Mouse (Mus musculus) neutrophil, adult 5-6 weeks (primary cell): ENCODE data around the gene Olfr1457. TPM values are rescaled to one million over a fixed set of nuclear protein-coding genes. Genes with fewer than 3 reads are reported as not detected.

ENCODE experiments used
- ATAC-seq: fragments of 151-379, 151-347 bp; 2 replicates; pipeline ENCODE4 v1.8.0; 2017; ENCODE audit warnings: mild to moderate bottlenecking, moderate TSS enrichment; ENCODE audit not compliant: insufficient number of reproducible peaks, poor library complexity, low FRiP score, severe bottlenecking; ENCODE audit errors: extremely low read depth
- total RNA-seq: library from RNA; stranded (forward); fragments of 200-1000 nt; gene quantifications from 2 replicates; pipeline ENCODE4 v1.2.3, GENCODE M21; 2017

Olfr1457 gene
- total RNA-seq: not detected in 2 replicates

DNA sequence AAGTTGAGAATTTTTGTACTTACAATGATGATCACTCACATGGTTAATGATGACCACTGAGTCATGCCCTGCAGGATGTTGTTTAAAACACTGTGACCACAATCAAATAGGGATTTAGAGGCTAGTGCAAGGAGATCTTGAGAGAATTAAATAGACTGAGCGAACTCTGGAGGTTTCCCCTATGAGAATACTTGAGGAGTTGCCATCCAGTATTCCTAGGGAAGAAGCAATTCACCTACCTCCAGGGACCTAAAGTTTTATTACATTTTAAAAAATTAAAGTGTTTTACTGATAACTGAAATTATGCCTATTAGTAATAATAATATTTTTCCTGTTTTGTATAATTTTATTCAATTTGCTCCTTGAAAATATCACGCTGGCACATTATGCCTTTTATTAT lies at the start of gene Olfr1457:
Gene Olfr1457 (minus strand): TSS at position 101 of the 400 bp plus-strand sequence.
- ATAC-seq: no peak

DNA sequence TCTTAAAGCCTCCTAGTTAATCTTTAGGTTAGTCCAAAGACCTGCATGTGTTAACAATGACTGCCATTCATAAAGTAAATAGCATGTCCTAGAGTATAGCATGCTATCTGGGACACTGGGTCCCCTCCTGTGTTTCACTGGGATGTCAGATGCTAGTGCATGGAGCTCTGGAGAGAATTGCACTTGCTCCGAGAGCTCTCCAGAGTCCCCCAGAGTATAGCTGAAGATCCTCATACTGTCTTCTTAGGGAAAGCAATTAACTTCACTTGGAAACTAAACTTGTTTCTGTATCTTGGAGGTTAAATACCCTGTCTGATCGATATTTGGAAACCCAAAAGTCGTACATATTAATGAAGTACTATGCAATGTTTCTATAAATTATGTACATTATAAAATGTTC lies 9.0 kb upstream of the Olfr1457 start, which contains the start of gene Olfr1458:
Gene Olfr1458 (minus strand): TSS at position 101 of the 400 bp plus-strand sequence.
- no peak for ATAC-seq

DNA sequence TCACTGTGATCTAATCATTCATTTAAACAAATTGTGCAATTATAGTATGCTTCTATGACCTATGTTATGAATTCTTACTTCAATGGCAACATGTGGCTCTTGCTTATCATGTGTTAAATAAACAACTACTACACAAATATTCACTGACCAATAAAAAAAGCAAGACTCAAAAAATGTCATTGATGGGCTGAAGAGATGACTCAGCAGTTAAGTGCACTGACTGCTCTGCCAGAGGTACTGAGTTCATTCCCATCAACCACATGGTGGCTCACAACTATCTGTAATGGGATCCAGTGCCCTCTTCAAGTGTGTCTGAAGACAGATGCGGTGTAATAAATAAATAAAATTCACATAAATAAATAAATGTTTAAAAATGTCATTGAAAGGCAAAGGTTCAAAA lies 3.8 kb downstream of the Olfr1457 start:
- ATAC-seq: no peak

GRCm38 (mm10) chr19:13060310-13060709 lies 37.4 kb downstream of the Olfr1457 start, which contains the start of gene Olfr1454:
Gene Olfr1454 (plus strand): TSS chr19:13060610.
- no peak for ATAC-seq

Other genes starting within 250 kb of the Olfr1457 start
- 0.61 TPM in 1 of 2 replicates, not detected in the other for gene Olfr1444, start 240.6 kb downstream of the Olfr1457 start, total RNA-seq
- not detected in 2 replicates for gene Olfr1445, start 214.0 kb downstream of the Olfr1457 start, total RNA-seq
- not detected in 2 replicates for gene Olfr1446, start 204.4 kb downstream of the Olfr1457 start, total RNA-seq
- not detected in 2 replicates for gene Olfr1447, start 194.1 kb downstream of the Olfr1457 start, total RNA-seq
- gene Olfr1448, start 173.5 kb downstream of the Olfr1457 start, total RNA-seq: not detected in 2 replicates
- gene Olfr1449, start 167.1 kb downstream of the Olfr1457 start, total RNA-seq: 0.81 TPM in 1 of 2 replicates, not detected in the other
- gene Olfr1450, start 147.6 kb downstream of the Olfr1457 start, total RNA-seq: 0.49 TPM in 1 of 2 replicates, not detected in the other
- not detected in 2 replicates for gene Olfr1451, start 102.9 kb downstream of the Olfr1457 start, total RNA-seq
- gene Olfr1453, start 69.6 kb downstream of the Olfr1457 start, total RNA-seq: not detected in 2 replicates
- gene Olfr1454, start 37.3 kb downstream of the Olfr1457 start, total RNA-seq: not detected in 2 replicates
- not detected in 2 replicates for gene Olfr1458, start 8.9 kb upstream of the Olfr1457 start, total RNA-seq
- 0.12 TPM in 1 of 2 replicates, not detected in the other for gene Olfr1459, start 51.7 kb upstream of the Olfr1457 start, total RNA-seq
- not detected in 2 replicates for gene Olfr1461, start 65.1 kb upstream of the Olfr1457 start, total RNA-seq
- gene Olfr1462, start 87.8 kb upstream of the Olfr1457 start, total RNA-seq: not detected in 2 replicates
- gene Olfr1463, start 133.4 kb upstream of the Olfr1457 start, total RNA-seq: not detected in 2 replicates
- not detected in 2 replicates for gene Olfr1465, start 217.7 kb upstream of the Olfr1457 start, total RNA-seq
- not detected in 2 replicates for gene Olfr1466, start 241.0 kb upstream of the Olfr1457 start, total RNA-seq